In the genomic region with DNA sequence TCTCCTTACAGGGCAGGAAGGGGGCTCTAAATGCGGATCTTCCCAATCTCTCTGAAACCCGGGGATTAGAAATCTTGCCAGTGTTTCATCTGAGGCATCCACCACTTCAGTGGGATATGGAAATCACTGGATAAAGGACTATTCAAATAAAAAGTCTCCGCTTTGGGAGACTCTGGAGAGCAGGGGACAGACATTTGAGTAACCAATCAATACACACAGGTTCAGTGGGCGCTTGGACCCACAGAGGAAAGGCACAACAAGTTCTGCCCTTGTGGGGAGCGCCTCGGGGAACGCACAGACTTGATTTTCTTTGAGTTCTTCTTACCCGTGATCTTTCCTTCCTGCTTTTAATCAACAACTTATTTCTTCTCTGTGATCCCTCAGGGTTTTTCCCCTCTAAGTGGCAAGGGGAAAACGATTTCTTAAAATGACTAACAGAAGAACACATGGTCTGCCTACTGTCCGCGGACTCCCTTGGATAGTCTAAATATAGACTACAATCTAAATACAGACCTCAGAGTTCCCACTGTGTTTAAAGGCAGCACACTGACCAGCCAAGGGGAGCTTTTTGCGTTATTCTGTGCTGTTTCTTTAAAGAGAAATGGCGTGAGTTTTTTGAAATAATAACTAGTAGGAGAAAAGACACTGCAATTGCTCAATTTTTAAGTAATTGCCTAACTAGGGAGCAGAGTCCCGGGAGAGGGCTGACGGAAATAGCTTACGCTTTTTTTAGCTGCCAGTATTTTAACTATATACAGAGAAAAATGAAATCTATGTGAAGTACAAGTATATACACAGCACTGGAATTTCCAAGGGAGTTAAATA, we compare ENCODE assay signal across 8 mouse cellular contexts. TPM values are rescaled to one million over a fixed set of nuclear protein-coding genes. Genes with fewer than 3 reads are reported as not detected.
A peak's percentile ranks its signal among the peaks of the same experiment; 100 is the strongest.
DNase-seq lines count a peak whose midpoint lies in the region.

No protein-coding gene starts in this region.

- H3K4me1 ChIP-seq in embryonic facial prominence, embryonic 10.5 days: peaks cover 13% of the 10 kb centered on the region

- H3K4me3 ChIP-seq in embryonic facial prominence, embryonic 10.5 days: peak overlapping the region; percentile 21; the same call in 1 of the 2 replicates

- DNase-seq in heart, adult 11 months: peak; percentile 89
- no peak for DNase-seq in heart, postnatal 25 days (ENCODE audit: low spot score)
- DNase-seq in embryonic facial prominence, embryonic 10.5 days (ENCODE audit: low spot score): peak; percentile 28
- peak; percentile 39 to 40 for DNase-seq in heart, postnatal 10 days
- peak; percentile 29 for DNase-seq in lung, postnatal 36 days
- DNase-seq in ovary, postnatal 36 days (ENCODE audit: low spot score): no peak
- no peak for DNase-seq in thymus, postnatal 14 days
- no peak for DNase-seq in kidney, postnatal 14 days

- H3K27ac ChIP-seq in embryonic facial prominence, embryonic 10.5 days (replicated peaks): no peak overlapping the region

- no peaks in the 10 kb centered on the region; the same call in 1 of the 2 replicates for H3K9me3 ChIP-seq in embryonic facial prominence, embryonic 10.5 days

- H3K27me3 ChIP-seq in embryonic facial prominence, embryonic 10.5 days (replicated peaks; ENCODE audit: low read depth, poor library complexity, severe bottlenecking): no peaks in the 10 kb centered on the region

- WGBS in embryonic facial prominence, embryonic 10.5 days: 42% methylated on average over 16 of the region's 16 CpGs

- intact Hi-C loops in heart, postnatal 25 days (cut with DNase I): no loop called here
- intact Hi-C loops in heart, postnatal 10 days (cut with DNase I): no loop called here

- no peaks in the 10 kb centered on the region for H3K36me3 ChIP-seq in embryonic facial prominence, embryonic 10.5 days (replicated peaks)

RNA-seq across cellular contexts. Expression of a gene that starts 18.0 kb away (rescaled TPM):
- total RNA-seq in heart, postnatal 25 days (2021): 1 to 10 TPM; 4.2 TPM
- 2.7 and 3.9 TPM in 2 replicates for polyA plus RNA-seq in embryonic facial prominence, embryonic 10.5 days (2016; fragmentation: Nextera tagmentation; extraction: Ambion mirVana)
- total RNA-seq in heart, postnatal 10 days (2021): 1 to 10 TPM; 7.8 to 8.3 TPM

Comparison
In these comparisons a context has a peak if more than half of its experiments do, and no peak if none do; other contexts are left out.
1. DNase-seq: peak in heart, adult 11 months (single experiment), embryonic facial prominence, embryonic 10.5 days (single experiment), heart, postnatal 10 days (2 of 2) and lung, postnatal 36 days (single experiment); none in heart, postnatal 25 days (single experiment), ovary, postnatal 36 days (single experiment), thymus, postnatal 14 days (single experiment) and kidney, postnatal 14 days (single experiment).